Mouse (Mus musculus) right cerebral cortex, postnatal 25 days (tissue): ENCODE results near the gene Slc24a1.
"Not testable (repeated sequence)": the region's sequence is repeated elsewhere in the genome, so short reads cannot be mapped to it uniquely, and the experiment has no call there.

ENCODE experiments used
- DNase-seq: peaks from one replicate; pipeline ENCODE4 v3.0.0; 2022

Slc24a1 gene

GRCm38 (mm10) chr9:64951161-64951657 is at the start of gene Slc24a1:
TSS of gene Slc24a1 (minus strand) at chr9:64951607.
- DNase-seq: no peak

- not testable (repeated sequence) for DNase-seq
Measured at GRCm38 (mm10) chr9:64995464-64995863, 44.1 kb upstream of the Slc24a1 start.

GRCm38 (mm10) chr9:64990291-64990690 is 38.9 kb upstream of the Slc24a1 start:
- DNase-seq: no peak

- no peak for DNase-seq
Measured at GRCm38 (mm10) chr9:64988443-64988842, 37.0 kb upstream of the Slc24a1 start.

- no peak for DNase-seq
Measured at GRCm38 (mm10) chr9:64987651-64988050, 36.2 kb upstream of the Slc24a1 start.

GRCm38 (mm10) chr9:64985807-64986206 is 34.4 kb upstream of the Slc24a1 start:
- no peak for DNase-seq

- no peak for DNase-seq
Measured at GRCm38 (mm10) chr9:64985037-64985794, 33.8 kb upstream of the Slc24a1 start.

GRCm38 (mm10) chr9:64981904-64982303 is 30.5 kb upstream of the Slc24a1 start:
- DNase-seq: no peak

GRCm38 (mm10) chr9:64980548-64980947 is 29.1 kb upstream of the Slc24a1 start:
- no peak for DNase-seq

GRCm38 (mm10) chr9:64960978-64961320 is 9.5 kb upstream of the Slc24a1 start:
- DNase-seq: no peak

- DNase-seq: peak; percentile 94
Measured at GRCm38 (mm10) chr9:64960117-64960977, 8.9 kb upstream of the Slc24a1 start, which contains the start of gene Ints14. TSS of gene Ints14 (plus strand) at chr9:64960905.

- DNase-seq: no peak
Measured at GRCm38 (mm10) chr9:64957276-64957675, 5.9 kb upstream of the Slc24a1 start.

GRCm38 (mm10) chr9:64956337-64956736 is 4.9 kb upstream of the Slc24a1 start:
- DNase-seq: no peak

GRCm38 (mm10) chr9:64953190-64953589 is 1.8 kb upstream of the Slc24a1 start:
- DNase-seq: no peak

GRCm38 (mm10) chr9:64952055-64952454 is 648 bp upstream of the Slc24a1 start:
- DNase-seq: no peak

- DNase-seq: no peak
Measured at GRCm38 (mm10) chr9:64947483-64948095, 3.8 kb downstream of the Slc24a1 start.

- no peak for DNase-seq
Measured at GRCm38 (mm10) chr9:64943997-64944396, 7.4 kb downstream of the Slc24a1 start.

- DNase-seq: no peak
Measured at GRCm38 (mm10) chr9:64941650-64942049, 9.8 kb downstream of the Slc24a1 start.

- no peak for DNase-seq
Measured at GRCm38 (mm10) chr9:64940731-64941346, 10.6 kb downstream of the Slc24a1 start.

GRCm38 (mm10) chr9:64939790-64940189 is 11.6 kb downstream of the Slc24a1 start:
- DNase-seq: no peak

GRCm38 (mm10) chr9:64939281-64939680 is 12.1 kb downstream of the Slc24a1 start:
- DNase-seq: no peak

- DNase-seq: no peak
Measured at GRCm38 (mm10) chr9:64938535-64938934, 12.9 kb downstream of the Slc24a1 start.

- DNase-seq: no peak
Measured at GRCm38 (mm10) chr9:64937491-64937890, 13.9 kb downstream of the Slc24a1 start.
